Mouse (Mus musculus) erythroblast, embryonic 14.5 days (primary cell): ENCODE data around the gene Zfp963.

Source experiments
- GATA1 ChIP-seq: IDR thresholded peaks from 2 replicates; pipeline ENCODE4 v1.6.1; 2012; ENCODE audit warnings: low read length, inconsistent platforms, mixed read lengths
- TAL1 ChIP-seq: IDR thresholded peaks from 3 replicates; pipeline ENCODE4 v1.6.1; 2012; ENCODE audit warnings: low read length, inconsistent platforms, mixed read lengths

- no peak for TF ChIP-seq GATA1
- no peak for TF ChIP-seq TAL1
Observed at GRCm38 (mm10) chr8:69790773-69791367, 41.1 kb upstream of the Zfp963 start, which contains the start of the genes Atp13a1 and Zfp866.
